Mouse (Mus musculus) monocyte, adult 5-6 weeks (primary cell): ENCODE measurements around the gene Upf3a. TPM values are rescaled to one million over a fixed set of nuclear protein-coding genes. Genes with fewer than 3 reads are reported as not detected.
"Not testable (repeated sequence)": the region's sequence is repeated elsewhere in the genome, so short reads cannot be mapped to it uniquely, and the experiment has no call there.

Source experiments
- ATAC-seq: fragments of 153-309, 156-312 bp; replicated peaks from 2 replicates; pipeline ENCODE4 v1.8.0; 2017; ENCODE audit warnings: mild to moderate bottlenecking; ENCODE audit not compliant: low TSS enrichment, insufficient number of reproducible peaks, severe bottlenecking, poor library complexity, low FRiP score
- total RNA-seq: library from RNA; stranded (forward); fragments of 200-1000, 200-491, 200-594 nt; gene quantifications from 3 replicates; pipeline ENCODE4 v1.2.3, GENCODE M21; 2017

The Upf3a gene
- total RNA-seq = 32.4 to 33.7 TPM (median 32.9 TPM) in 3 replicates

DNA sequence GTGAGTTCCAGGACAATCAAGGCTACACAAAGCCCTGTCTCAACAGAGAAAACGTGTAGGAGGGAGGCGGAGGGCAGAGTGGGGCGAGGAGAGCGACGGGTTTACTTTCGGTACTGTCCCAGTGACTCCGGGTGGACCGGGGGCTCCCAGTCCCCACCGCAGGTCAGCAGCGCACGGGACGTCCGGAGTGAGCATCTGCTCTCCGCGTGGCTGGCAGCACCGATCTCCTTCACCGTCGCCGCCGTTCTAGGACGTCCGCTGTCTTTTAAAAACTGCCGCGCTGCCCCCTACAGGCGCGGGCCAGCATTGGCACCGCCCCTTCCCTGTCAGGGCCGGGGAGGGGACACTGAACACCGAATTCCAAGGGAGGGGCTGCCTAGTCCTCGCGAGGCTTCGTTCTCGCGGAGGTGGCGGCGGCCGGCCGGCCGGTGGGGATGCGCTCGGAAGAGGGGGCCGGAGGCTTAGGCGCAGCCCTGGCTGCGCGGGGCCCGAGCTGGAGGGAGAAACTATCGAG, at the start of gene Upf3a:
Gene Upf3a, plus strand, starts transcription at position 366 of the 514 bp plus-strand sequence.
- peak; percentile 92 for ATAC-seq

DNA sequence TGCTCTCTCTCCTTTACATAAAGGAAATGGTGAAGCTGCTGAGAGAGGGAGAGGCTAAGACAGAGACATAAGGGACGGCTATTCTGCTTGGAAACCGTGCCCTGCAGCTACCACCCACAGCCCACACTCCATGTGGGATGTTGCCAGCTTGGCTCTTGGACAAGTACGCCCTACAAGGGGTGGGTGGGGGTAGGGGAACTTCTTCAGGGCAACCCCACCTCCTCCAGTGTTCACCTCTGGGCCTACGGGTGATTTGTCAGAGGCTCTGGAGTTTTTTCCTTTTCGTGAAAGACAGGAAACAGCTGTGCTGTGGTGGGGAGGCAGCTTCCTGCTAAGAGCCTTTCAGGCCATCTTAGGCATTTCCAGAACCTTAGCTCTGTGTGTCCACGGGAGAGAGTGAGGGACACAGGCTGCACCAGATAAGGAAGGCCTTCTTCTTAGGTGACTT, 45.1 kb upstream of the Upf3a start:
- ATAC-seq = no peak

DNA sequence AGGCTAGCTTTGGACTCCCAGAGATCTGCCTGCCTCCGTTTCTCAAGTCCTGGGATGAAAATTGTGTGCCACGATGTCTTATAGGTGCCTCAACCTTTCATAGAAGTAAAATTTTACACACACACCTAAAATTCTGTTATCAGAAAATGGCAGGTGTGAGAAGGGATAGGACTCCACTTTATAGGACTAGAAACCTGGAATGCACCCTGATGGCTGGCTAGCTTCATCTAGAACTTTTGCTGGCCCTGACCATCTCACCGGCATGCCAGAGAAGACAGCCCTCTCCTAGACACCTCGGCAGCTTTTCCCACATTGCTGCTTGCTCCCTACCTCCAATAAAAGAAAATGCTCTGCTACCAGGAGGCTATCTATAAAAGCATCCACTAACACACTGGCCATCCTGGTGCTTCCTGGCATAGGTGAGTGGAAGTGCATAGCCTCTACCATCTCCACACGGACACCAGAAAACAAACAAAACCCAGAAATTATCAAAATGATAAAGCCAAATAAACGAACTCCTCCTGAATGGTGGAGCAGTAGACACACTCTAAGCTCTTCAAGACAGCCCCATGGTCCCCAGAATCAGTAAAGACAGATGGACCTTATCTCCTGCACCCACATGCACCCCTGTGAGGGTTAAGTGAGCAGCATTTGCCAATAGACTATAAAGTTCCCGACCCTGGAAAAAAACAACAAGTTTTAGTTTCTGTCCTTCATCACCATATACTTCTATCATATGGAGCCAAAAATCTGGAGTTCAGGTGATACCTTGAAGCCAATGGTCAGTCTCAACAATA, 44.4 kb upstream of the Upf3a start:
- ATAC-seq = no peak

DNA sequence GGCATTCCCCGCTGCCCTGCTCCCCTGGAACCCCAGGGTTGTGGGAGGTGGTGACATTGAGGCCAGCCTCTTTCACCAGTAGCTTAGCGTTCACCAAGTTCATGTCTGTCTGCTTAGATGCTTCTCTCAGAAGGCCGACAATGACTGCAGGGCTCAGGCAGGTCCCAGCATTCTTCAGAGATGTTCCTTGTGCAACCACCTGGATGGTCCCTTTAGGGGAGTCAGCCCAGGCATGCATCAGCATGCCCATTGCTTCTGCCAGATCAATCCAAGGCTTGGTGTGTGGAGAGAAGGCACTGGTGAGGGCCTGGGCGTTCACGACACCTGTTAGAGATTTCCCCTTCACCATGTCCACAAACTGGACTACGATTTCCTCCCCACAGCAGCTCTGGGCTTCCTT, 39.2 kb upstream of the Upf3a start:
- ATAC-seq = not testable (repeated sequence)

DNA sequence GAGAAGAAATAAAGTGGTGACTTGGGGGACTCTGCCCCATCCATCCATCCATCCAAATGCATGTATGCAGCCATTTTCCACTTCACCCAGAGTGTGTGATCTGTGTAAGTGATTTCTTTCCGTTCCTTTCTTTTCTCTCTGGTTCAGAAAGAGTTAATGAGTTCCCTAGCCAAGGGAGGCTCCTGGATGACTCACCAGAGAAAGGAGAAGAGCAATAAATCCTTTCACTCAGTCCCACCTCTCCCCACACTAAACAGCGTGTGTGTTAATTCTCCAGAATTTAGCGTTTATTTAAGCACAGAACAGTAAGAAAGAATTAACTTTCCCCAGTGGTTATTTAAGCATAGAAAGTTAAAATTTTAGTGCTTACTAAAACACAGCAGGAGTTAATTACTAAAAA, 37.8 kb upstream of the Upf3a start:
- ATAC-seq = no peak

DNA sequence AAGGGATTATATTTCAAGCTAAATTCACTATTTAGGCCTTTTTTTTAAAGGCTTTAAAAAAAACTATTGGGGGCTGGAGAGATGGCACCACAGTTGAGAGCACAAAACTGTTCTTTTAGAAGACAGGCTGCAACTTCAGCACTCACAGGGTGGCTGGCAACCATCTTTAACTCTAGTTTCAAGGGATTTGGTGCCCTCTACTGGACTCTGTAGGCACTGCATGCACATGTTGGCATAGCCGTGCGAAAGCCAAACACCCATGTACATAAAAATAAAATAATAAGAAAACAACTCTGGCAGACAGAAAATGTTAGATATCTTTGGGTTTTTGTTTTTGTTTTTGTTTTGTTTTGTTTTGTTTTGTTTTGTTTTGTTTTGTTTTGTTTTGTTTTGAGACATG, 31.7 kb upstream of the Upf3a start:
- ATAC-seq = peak; percentile 64

DNA sequence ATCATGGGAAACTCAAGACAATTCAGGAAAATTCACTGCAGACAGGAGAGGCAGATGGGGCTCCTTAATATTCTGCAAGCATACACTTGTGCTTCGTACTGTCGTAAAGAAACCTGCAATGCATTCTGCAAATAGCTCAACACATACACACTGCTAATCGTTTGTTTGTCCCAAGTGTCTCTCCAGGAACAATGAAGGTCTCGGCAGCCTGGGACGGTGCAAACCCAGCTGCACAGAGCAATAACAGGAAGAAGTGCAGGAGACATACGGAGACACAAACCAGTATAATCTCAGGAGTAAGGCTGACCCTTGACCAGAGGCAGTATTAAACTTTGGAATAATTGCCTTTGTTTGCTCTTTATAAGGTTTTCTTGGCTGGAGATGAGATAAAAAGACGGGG, 28.9 kb upstream of the Upf3a start:
- ATAC-seq = no peak

DNA sequence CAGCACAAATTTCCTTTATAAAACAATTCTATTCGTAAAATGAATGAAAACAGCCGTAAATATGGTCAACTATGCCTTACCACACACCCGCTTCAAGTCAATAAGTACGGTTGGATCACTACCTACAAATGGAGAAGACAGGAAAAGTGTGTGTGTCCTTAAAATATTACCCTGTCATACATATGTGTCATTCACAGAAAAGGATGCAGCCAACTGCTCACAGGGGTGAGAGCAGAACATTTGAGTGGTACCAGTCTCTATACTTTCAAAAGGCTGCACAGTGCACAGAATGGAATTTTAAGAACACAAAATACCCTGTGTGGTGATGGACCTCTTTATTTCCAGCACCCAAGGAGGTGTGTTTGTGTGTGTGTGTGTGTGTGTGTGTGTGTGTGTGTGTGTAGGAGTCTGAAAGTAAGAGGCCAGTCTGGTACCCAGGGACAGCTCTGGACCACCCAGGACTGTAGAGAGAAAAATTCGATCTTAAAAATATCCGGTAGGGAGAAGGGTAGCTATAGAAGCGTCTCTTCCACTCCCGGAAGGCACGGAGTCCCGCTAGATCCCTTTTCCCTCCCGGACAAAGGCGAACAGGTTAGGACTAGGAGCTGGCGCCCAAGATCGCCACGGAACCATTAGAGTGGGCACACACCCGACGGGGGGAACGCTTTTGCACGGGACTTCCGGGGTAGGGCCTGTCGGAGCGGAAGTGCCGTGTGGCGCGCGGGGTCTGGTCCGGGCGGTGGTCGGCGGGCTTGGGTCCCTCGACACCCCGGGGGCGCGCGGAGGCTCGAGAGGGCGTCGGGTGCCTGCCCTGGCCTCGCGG, 28.2 kb upstream of the Upf3a start, which contains the start of gene Cdc16:
Gene Cdc16, plus strand, starts transcription at position 695 of the 823 bp plus-strand sequence.
- ATAC-seq = peak; percentile 89

DNA sequence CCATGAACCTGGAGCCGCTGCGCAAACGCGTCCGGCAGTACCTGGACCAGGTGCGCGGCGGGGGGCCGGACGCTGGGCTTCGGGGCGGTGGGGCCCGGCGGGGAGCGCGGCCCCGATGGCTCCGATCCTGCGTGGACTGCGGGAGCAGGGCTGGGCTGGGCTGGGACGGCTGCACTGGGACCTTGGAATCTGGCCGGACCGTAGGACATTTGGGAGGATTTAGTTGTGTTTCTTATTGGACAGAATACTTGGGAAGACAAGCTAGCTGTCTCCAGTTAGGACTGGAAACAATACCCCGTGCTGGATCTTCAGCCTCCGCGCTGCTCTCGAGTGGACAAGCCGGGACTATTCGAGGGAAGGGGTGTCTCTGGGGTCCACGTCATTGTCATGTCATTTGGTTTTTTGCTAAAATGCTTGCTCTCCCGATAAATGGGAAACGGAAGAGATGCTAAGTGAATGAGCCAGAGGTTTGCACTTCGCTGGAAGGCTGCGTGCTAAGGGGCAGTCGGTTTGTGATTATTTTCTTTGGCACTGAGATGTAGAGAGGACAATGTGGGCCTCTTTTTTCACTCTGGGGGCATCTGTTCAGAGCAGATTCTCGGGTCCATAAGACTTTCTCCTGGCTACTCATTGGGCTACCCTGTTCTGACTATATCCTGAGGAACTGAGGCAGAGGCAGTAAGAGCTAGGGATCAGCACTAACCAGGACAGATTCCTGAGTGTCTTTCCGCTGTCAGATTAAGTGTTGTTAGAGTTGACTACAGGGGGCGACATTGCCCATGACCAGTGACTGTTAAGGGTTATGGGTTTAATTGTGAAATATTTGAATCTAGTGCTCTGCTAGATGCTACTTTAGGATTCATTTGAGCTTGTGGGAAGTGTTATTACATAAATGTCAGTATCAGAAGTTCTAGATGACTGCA, 27.3 kb upstream of the Upf3a start:
- peak; percentile 29; the same call in 1 of the 2 replicates for ATAC-seq

DNA sequence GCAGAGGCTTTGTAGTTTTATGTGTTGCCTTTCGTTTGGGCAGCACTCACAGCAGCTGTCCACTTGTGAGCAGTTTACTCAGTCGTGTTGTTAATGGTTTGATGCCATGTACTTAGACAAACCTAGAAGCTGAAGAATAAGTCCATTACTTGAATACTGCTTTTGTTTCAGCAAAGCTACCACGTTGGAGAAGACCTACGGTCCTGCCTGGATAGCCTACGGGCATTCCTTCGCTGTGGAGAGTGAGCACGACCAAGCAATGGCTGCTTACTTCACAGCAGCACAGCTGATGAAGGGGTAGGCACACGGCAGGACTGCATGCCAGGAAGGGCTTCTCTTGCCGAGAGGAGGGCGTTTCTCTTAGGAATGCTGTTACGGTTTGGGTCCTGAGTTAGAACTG, 16.2 kb upstream of the Upf3a start:
- ATAC-seq = no peak

DNA sequence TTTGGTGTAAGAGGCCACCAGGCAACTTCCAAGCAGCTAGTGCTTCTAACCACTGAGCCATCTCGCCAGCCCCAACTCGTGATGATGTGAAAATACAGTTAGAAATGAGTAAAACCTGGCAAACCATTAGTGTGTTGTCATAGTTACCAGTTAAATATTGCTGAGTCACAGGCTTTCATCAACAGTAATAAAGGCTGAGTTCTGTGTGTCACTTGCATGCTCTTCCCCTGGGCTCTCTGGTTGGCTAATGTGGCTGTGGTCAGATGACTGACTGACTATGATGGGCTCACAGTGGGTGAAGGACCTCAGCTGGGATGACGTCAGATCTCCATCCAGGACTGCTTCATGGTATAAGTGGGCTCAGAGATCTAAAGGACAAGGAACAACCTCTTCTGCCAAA, 4.9 kb upstream of the Upf3a start:
- no peak for ATAC-seq

DNA sequence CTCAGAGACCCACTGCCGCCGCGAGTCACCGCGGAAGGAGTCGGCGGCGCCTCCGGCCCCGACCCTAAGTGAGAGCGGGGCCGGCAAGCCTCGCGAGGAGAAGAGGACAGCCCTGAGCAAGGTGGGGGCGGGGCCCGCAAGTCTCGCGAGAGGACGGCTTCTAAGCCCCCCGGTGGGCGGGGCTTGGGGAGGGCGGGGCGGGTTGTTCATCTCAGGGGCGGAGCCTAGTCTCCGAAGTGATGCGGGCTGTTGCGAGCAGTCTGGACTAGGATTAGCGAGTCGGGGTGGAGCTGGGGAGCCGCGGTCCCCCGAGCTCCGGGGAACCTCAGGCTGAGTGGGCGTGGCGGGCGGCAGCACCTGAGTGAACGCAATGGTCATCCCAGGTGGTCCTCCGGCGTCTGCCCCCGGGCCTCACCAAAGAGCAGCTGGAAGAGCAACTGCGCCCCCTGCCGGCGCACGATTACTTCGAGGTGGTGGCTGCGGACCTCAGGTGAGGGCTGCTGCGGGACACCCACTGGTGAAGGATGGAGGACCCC, 417 bp downstream of the Upf3a start:
- ATAC-seq = peak; percentile 83

DNA sequence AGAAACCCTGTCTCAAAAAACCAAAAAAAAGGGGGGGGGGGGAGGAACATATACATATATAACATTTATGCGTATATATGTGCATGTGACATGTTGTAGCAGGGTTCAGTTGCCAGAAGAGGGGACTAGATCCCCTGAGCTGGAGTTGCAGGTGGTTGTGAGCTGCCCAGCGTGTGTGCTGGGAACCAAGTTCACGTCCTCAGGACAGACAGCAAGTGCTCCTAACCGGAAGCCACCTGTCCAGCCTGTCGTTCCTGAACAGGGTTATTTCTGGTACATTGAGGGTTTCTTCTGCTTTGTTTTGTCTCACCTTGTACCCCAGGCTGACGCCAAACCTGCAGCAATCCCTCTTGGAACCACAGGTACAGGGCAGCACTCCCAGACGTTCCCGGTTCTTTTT, 4.2 kb downstream of the Upf3a start:
- ATAC-seq = no peak

DNA sequence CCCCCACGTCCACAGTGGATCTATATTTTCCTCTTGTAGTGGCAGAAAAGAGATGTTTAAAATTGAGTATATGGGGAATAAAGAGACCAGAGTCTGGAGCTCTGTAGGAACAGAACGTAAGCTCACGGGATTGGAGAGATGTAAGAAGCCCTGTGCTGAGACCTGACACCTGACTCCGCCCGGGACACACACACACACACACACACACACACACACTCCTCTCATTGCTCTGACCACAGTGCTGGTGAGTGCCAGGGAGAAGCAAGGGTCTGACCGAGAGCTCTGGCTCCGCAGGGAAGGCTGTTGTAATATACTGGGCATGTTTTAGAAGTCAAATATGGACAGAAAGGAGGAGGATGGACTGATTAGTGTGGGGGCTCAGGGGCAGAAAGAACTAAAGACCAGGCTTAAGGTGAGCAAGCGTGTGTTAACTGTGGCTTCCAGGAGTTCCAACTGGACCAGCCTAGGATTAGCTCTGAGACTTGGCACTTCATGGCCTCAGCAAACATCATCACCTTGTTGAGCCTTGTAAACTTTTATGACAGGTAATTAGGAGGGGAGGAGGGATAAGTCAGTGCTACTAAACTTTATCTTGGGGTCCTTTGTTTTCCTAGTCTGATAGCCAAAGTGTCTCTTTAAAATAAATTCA, 7.8 kb downstream of the Upf3a start:
- no peak for ATAC-seq

DNA sequence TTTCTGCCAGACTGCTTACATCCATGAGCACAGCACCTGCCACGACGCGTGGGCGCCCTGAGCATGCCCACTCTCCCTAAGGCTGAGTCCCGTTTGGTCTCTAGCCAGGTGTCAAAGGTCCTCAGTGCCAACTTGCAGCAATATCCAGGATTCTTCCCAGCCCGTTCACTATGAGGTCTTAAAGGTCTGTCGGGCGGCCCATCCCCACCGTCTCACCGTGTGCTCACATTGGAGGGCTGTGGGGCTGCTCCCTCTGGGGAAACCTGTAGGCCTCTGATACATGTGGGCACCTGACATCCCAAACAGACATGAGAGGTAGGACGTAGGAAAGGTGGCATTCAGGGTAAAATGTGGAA, 8.3 kb downstream of the Upf3a start:
- ATAC-seq = no peak

DNA sequence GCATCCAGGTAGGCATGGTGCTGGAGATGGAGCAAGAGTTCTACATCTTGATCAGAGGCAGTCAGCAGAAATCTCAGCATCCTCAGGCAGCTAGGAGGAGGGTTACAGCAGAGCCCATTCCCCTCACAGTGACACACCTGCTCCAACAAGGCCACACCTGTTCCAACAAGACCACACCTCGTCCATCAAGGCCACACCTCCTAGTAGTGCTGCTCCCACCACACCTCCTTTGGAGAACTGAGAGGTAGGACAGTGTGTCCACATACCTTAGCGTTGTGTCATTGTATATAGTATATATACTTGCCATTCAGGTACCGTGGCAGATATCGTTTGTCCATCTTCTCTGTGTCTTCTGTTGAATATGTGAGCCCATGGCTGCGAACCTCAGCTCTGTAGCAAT, 12.3 kb downstream of the Upf3a start:
- ATAC-seq = no peak

DNA sequence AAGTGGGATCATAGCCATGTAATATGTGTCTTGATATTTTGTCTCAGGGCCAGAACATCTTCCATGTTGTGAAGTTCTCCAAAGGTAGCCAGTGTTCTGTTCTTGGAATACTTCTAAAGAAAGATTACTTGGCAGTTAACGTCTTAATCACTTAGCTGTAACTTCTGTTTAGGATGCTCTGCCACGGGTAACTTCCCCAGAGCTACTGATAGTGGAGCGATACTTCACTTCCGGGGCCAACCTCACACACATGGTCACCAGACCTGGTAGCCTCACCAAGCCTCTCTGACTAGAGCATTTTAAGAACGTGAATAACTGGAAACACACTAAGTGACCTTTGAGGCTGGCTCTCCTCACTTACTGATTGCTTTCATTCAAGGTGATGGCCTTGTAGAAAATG, 14.2 kb downstream of the Upf3a start:
- ATAC-seq = no peak

DNA sequence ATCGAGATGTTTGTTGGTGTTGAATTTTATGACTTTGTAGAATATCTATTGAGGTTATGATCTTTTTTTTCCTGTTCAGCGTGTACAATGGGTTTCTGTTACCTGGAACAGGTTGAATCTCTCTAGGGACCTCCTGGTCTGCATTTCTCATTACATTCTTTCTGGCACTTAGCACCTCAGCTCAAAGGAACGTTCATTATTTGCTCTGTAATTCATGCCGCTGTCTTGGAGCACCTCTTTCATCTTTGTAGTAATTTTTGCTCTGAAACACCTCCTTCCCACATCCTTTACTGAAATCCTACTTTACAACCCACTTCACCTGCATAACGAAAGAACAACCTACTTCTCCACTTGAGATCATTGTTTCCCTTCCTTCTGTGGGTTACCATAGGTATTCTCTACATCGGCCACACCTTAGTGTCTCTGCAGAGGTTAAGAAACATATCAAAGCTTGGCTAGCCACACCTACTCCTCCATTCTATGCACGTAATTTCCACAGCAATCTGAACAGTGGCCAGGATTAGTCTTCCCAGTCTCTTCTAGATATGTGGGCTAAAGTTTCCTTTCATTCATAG, 43.3 kb downstream of the Upf3a start:
- ATAC-seq = no peak
